Mouse (Mus musculus) embryonic fibroblast, embryonic 13.5 days (primary cell): ENCODE measurements at regions not wholly inside any gene's neighbourhood (a gene's known extent, or its start where the extent isn't known, plus 50 kb on each side); places are given as distances from the start of the nearest gene placed in this dataset.
A peak's percentile ranks its signal among the peaks of the same experiment; 100 is the strongest.

Experiments used
- H3K27ac ChIP-seq: 2 replicates; pipeline ENCODE4 v1.5.1; 2012; ENCODE audit warnings: low read length, control low read depth, inconsistent platforms; ENCODE audit not compliant: insufficient read depth
- H3K4me1 ChIP-seq: 2 replicates; pipeline ENCODE4 v1.6.1; 2011; ENCODE audit warnings: low read length; ENCODE audit not compliant: control insufficient read depth, insufficient read depth
- H3K4me3 ChIP-seq: 2 replicates; pipeline ENCODE4 v1.5.1; 2011; ENCODE audit warnings: mild to moderate bottlenecking, control low read depth, low read length; ENCODE audit not compliant: insufficient read depth
- CTCF ChIP-seq: IDR thresholded peaks from 2 replicates; pipeline ENCODE4 v1.5.1; 2011; ENCODE audit warnings: mild to moderate bottlenecking, control low read depth, low read length, moderate library complexity, borderline replicate concordance; ENCODE audit not compliant: insufficient read depth
- POLR2A ChIP-seq: IDR thresholded peaks from 2 replicates; pipeline ENCODE4 v1.6.1; 2011; ENCODE audit warnings: low read depth, mild to moderate bottlenecking, control low read depth, low read length, moderate library complexity

- Histone ChIP-seq H3K4me1 (no peaks in the 10 kb centered on the region), H3K27ac (no peak overlapping the region), H3K4me3 (no peak overlapping the region)
- TF ChIP-seq CTCF = no peak
- no peak for TF ChIP-seq POLR2A
Observed at GRCm38 (mm10) chr19:37754024-37754423, 56.4 kb downstream of the Cyp26a1 start.

- Histone ChIP-seq H3K4me1 (no peaks in the 10 kb centered on the region), H3K27ac (no peak overlapping the region)
- TF ChIP-seq CTCF = no peak
- no peak for TF ChIP-seq POLR2A
Observed at GRCm38 (mm10) chr19:37755372-37755771, 57.8 kb downstream of the Cyp26a1 start.

GRCm38 (mm10) chr19:37769376-37769775, 71.8 kb downstream of the Cyp26a1 start:
- Histone ChIP-seq H3K4me1 (peaks cover 4% of the 10 kb centered on the region; the same call in 1 of the 2 replicates), H3K4me3 (no peak overlapping the region), H3K27ac (no peak overlapping the region)
- TF ChIP-seq POLR2A (no peak), CTCF (no peak)

More at GRCm38 (mm10) chr19:37755372-37755771, 57.8 kb downstream of the Cyp26a1 start:
- H3K4me3 ChIP-seq = no peak overlapping the region

GRCm38 (mm10) chr19:37771956-37772355, 74.4 kb downstream of the Cyp26a1 start:
- Histone ChIP-seq H3K27ac (peak overlapping the region; percentile 47), H3K4me3 (no peak overlapping the region), H3K4me1 (peaks cover 4% of the 10 kb centered on the region; the same call in 1 of the 2 replicates)
- no peak for TF ChIP-seq POLR2A
- TF ChIP-seq CTCF = no peak

- Histone ChIP-seq H3K4me3 (no peak overlapping the region), H3K27ac (no peak overlapping the region)
- TF ChIP-seq CTCF (no peak), POLR2A (no peak)
Observed at GRCm38 (mm10) chr19:37774551-37774950, 77.0 kb downstream of the Cyp26a1 start.

GRCm38 (mm10) chr19:37774966-37775365, 77.4 kb downstream of the Cyp26a1 start:
- Histone ChIP-seq H3K4me1 (peaks cover 4% of the 10 kb centered on the region; the same call in 1 of the 2 replicates), H3K27ac (no peak overlapping the region), H3K4me3 (no peak overlapping the region)
- TF ChIP-seq POLR2A = no peak
- TF ChIP-seq CTCF = no peak

More at GRCm38 (mm10) chr19:37774551-37774950, 77.0 kb downstream of the Cyp26a1 start:
- peaks cover 4% of the 10 kb centered on the region; the same call in 1 of the 2 replicates for H3K4me1 ChIP-seq

GRCm38 (mm10) chr19:37777961-37778360, 80.4 kb downstream of the Cyp26a1 start:
- TF ChIP-seq POLR2A (no peak), CTCF (no peak)
- H3K4me1 ChIP-seq = no peaks in the 10 kb centered on the region

GRCm38 (mm10) chr19:37778568-37778967, 81.0 kb downstream of the Cyp26a1 start:
- no peak for TF ChIP-seq CTCF
- TF ChIP-seq POLR2A = no peak
- Histone ChIP-seq H3K4me3 (no peak overlapping the region), H3K4me1 (no peaks in the 10 kb centered on the region), H3K27ac (no peak overlapping the region)

More at GRCm38 (mm10) chr19:37777961-37778360, 80.4 kb downstream of the Cyp26a1 start:
- H3K27ac ChIP-seq = no peak overlapping the region
- no peak overlapping the region for H3K4me3 ChIP-seq

- Histone ChIP-seq H3K4me3 (no peak overlapping the region), H3K4me1 (0 out of 2 replicates have a peak, but pooled peaks cover 2% of the 10 kb centered on the region), H3K27ac (no peak overlapping the region)
- TF ChIP-seq CTCF = no peak
- no peak for TF ChIP-seq POLR2A
Observed at GRCm38 (mm10) chr19:37788540-37788939, 90.9 kb downstream of the Cyp26a1 start.

GRCm38 (mm10) chr19:37789576-37790180, 92.1 kb downstream of the Cyp26a1 start:
- Histone ChIP-seq H3K4me3 (no peak overlapping the region), H3K4me1 (0 out of 2 replicates have a peak, but pooled peaks cover 2% of the 10 kb centered on the region), H3K27ac (no peak overlapping the region)
- no peak for TF ChIP-seq POLR2A
- no peak for TF ChIP-seq CTCF
